21 mouse cellular contexts compared by ENCODE assay signal in genomic region chr10:119001000-119001780, GRCm38 (mm10).
DNase-seq lines count a peak whose midpoint lies in the region; ATAC-seq and TF ChIP-seq lines count a peak whose summit lies in the region.
"Had no signal": no experiment of that assay in that cellular context is flagged by ENCODE, and none has a peak within 500 bp of the region (broad histone marks: within the 10 kb centered on the region; RNA-seq: fewer than 3 reads in every experiment).

No protein-coding gene starts in this region.

- no peaks in the 10 kb centered on the region for H3K36me3 ChIP-seq in heart, adult 2 months (ENCODE audit: control insufficient read depth, insufficient read depth, low read length)
- H3K36me3 ChIP-seq: embryonic facial prominence, embryonic 12.5 days; forebrain, embryonic 10.5 days; liver, embryonic 15.5 days; midbrain, embryonic 15.5 days had no signal

- H3K27me3 ChIP-seq in heart, adult 2 months (ENCODE audit: control insufficient read depth, insufficient read depth, low read length): no peaks in the 10 kb centered on the region
- H3K27me3 ChIP-seq: embryonic facial prominence, embryonic 12.5 days; liver, embryonic 15.5 days; midbrain, embryonic 15.5 days had no signal

- peak; percentile 40 for DNase-seq in CD4-positive, CD25-positive, alpha-beta regulatory T cell, adult 2 months (ENCODE audit: low read depth, low spot score)
- peak; percentile 29 for DNase-seq in thymus, postnatal 14 days
- no peak for DNase-seq in thymus, postnatal 36 days
- peak; percentile 18 for DNase-seq in brain, embryonic 14.5 days (ENCODE audit: low read depth)
- peak; percentile 38 for DNase-seq in naive thymus-derived CD4-positive, alpha-beta T cell, adult 2 months (ENCODE audit: low read depth)
- no peak for DNase-seq in urinary bladder, postnatal 25 days (ENCODE audit: low spot score)
- DNase-seq in heart, adult 2 months: no peak
- DNase-seq: adrenal gland, postnatal 36 days; cerebellum, adult 9-10 months; gastrocnemius, postnatal 10 days; heart, adult 18-20 months; kidney, adult 11 months; right cerebral cortex, postnatal 25 days had no signal

- WGBS in heart, adult 2 months: 75% methylated on average over 17 of the region's 17 CpGs

- H3K4me3 ChIP-seq in heart, adult 2 months: no peak overlapping the region
- H3K4me3 ChIP-seq: embryonic facial prominence, embryonic 12.5 days; forebrain, embryonic 10.5 days; liver, embryonic 15.5 days; midbrain, embryonic 15.5 days had no signal

- H3K79me2 ChIP-seq in heart, adult 2 months (replicated peaks; ENCODE audit: control insufficient read depth, insufficient read depth, low read length): no peaks in the 10 kb centered on the region

- H3K9ac ChIP-seq in heart, adult 2 months (ENCODE audit: low read depth, low read length): no peak overlapping the region
- H3K9ac ChIP-seq: embryonic facial prominence, embryonic 12.5 days; liver, embryonic 15.5 days; midbrain, embryonic 15.5 days had no signal

- ATAC-seq in CD4-positive, CD25-positive, alpha-beta regulatory T cell, adult 4 months: no peak
- ATAC-seq: hindbrain, embryonic 16.5 days; lung, postnatal 0 days; midbrain, embryonic 15.5 days had no signal

- H3K27ac ChIP-seq in heart, adult 2 months: no peak overlapping the region
- H3K27ac ChIP-seq: embryonic facial prominence, embryonic 12.5 days; forebrain, embryonic 10.5 days; kidney, postnatal 0 days; liver, embryonic 15.5 days; midbrain, embryonic 15.5 days had no signal

- intact Hi-C loops in heart, adult 2 months (cut with DNase I): no loop called here

- TF ChIP-seq EP300 in heart, adult 2 months (IDR thresholded peaks at IDR 0.05; ENCODE audit: insufficient read depth, low read depth, low read length): no peak

- no peak for TF ChIP-seq POLR2A in brain, embryonic 14.5 days (IDR thresholded peaks at IDR 0.05; ENCODE audit: borderline replicate concordance, extremely low read depth, insufficient read depth, insufficient read length, poor library complexity, severe bottlenecking)
- TF ChIP-seq POLR2A in heart, adult 2 months (IDR thresholded peaks at IDR 0.05; ENCODE audit: insufficient read depth, low read depth, low read length): no peak

- H3K4me1 ChIP-seq in heart, adult 2 months (ENCODE audit: control insufficient read depth, insufficient read depth, low read length): no peaks in the 10 kb centered on the region
- H3K4me1 ChIP-seq: embryonic facial prominence, embryonic 12.5 days; forebrain, embryonic 10.5 days; liver, embryonic 15.5 days; midbrain, embryonic 15.5 days had no signal

- no peak for TF ChIP-seq CTCF in brain, embryonic 14.5 days (IDR thresholded peaks at IDR 0.05; ENCODE audit: borderline replicate concordance, extremely low read depth, insufficient read depth, insufficient read length)
- TF ChIP-seq CTCF in heart, adult 2 months (IDR thresholded peaks at IDR 0.05): no peak

Comparison
In these comparisons a context has a peak if more than half of its experiments do, and no peak if none do; other contexts are left out.
1. DNase-seq: peak in CD4-positive, CD25-positive, alpha-beta regulatory T cell, adult 2 months (single experiment), thymus, postnatal 14 days (single experiment), brain, embryonic 14.5 days (single experiment) and naive thymus-derived CD4-positive, alpha-beta T cell, adult 2 months (single experiment); none in thymus, postnatal 36 days (0 of 2), urinary bladder, postnatal 25 days (single experiment) and heart, adult 2 months (0 of 2).